Mouse (Mus musculus): ENCODE measurements around the gene Rnf24. TPM values are rescaled to one million over a fixed set of nuclear protein-coding genes. Genes with fewer than 3 reads are reported as not detected.
A peak's percentile ranks its signal among the peaks of the same experiment; 100 is the strongest.

Gene Rnf24
- polyA plus RNA-seq (2015; fragmentation: Nextera tagmentation; extraction: Ambion mirVana), result 3.0 and 3.3 TPM in 2 replicates

- WGBS, result under 1% methylated on average over 53 of the region's 54 CpGs
- peak within 1 kb of the TSS; percentile 92 for H3K4me3 ChIP-seq (replicated peaks)
These were observed at the start of gene Rnf24 for GRCm38 (mm10) chr2:131352747-131353563. TSS of gene Rnf24 (minus strand) at chr2:131352892.

GRCm38 (mm10) chr2:131401794-131402495 is 49.3 kb upstream of the Rnf24 start:
- Histone ChIP-seq H3K4me1 (peaks cover 6% of the 10 kb centered on the region; the same call in 1 of the 2 replicates), H3K9me3 (no peaks in the 10 kb centered on the region), H3K27me3 (replicated peaks) (no peaks in the 10 kb centered on the region), H3K9ac (no peak overlapping the region), H3K27ac (peak overlapping the region; percentile 55; the same call in 1 of the 2 replicates), H3K4me2 (no peak overlapping the region), H3K36me3 (no peaks in the 10 kb centered on the region), H3K4me3 (replicated peaks) (no peak overlapping the region)
- 27% methylated on average over 8 of the region's 8 CpGs for WGBS
- peak; percentile 47; the same call in 1 of the 2 replicates for ATAC-seq (ENCODE audit: insufficient read depth, low FRiP score, low read depth)

More at GRCm38 (mm10) chr2:131352747-131353563, at the start of gene Rnf24:
- peak; percentile 97 for ATAC-seq (ENCODE audit: insufficient read depth, low FRiP score, low read depth)
- peak within 1 kb of the TSS; percentile 94 for H3K9ac ChIP-seq
- H3K36me3 ChIP-seq, result no peaks in the 10 kb centered on the region
- H3K4me1 ChIP-seq, result peaks cover 3% of the 10 kb centered on the region; the same call in 1 of the 2 replicates
- H3K4me2 ChIP-seq, result peak within 1 kb of the TSS; percentile 86
- H3K9me3 ChIP-seq, result no peaks in the 10 kb centered on the region
- H3K27me3 ChIP-seq (replicated peaks), result no peaks in the 10 kb centered on the region
- peak within 1 kb of the TSS; percentile 81 for H3K27ac ChIP-seq

GRCm38 (mm10) chr2:131400846-131401245 is 48.2 kb upstream of the Rnf24 start:
- no peak overlapping the region for H3K9ac ChIP-seq
- H3K9me3 ChIP-seq, result no peaks in the 10 kb centered on the region
- peaks cover 6% of the 10 kb centered on the region; the same call in 1 of the 2 replicates for H3K4me1 ChIP-seq
- H3K4me2 ChIP-seq, result no peak overlapping the region
- no peak overlapping the region for H3K4me3 ChIP-seq (replicated peaks)
- no peak for ATAC-seq (ENCODE audit: insufficient read depth, low FRiP score, low read depth)
- WGBS, result 81% methylated on average over 2 of the region's 2 CpGs
- no peaks in the 10 kb centered on the region for H3K36me3 ChIP-seq
- H3K27ac ChIP-seq, result no peak overlapping the region
- no peaks in the 10 kb centered on the region for H3K27me3 ChIP-seq (replicated peaks)

GRCm38 (mm10) chr2:131397323-131397848 is 44.7 kb upstream of the Rnf24 start:
- no peaks in the 10 kb centered on the region for H3K36me3 ChIP-seq
- H3K4me2 ChIP-seq, result no peak overlapping the region
- no peak for ATAC-seq (ENCODE audit: insufficient read depth, low FRiP score, low read depth)
- H3K9ac ChIP-seq, result no peak overlapping the region
- no peaks in the 10 kb centered on the region for H3K9me3 ChIP-seq
- no peaks in the 10 kb centered on the region for H3K27me3 ChIP-seq (replicated peaks)
- H3K27ac ChIP-seq, result no peak overlapping the region
- H3K4me3 ChIP-seq (replicated peaks), result no peak overlapping the region
- WGBS, result 85% methylated on average over 5 of the region's 5 CpGs
- peaks cover 6% of the 10 kb centered on the region; the same call in 1 of the 2 replicates for H3K4me1 ChIP-seq

- 68% methylated on average over 10 of the region's 10 CpGs for WGBS
- no peak for ATAC-seq (ENCODE audit: insufficient read depth, low FRiP score, low read depth)
- H3K4me3 ChIP-seq (replicated peaks), result no peak overlapping the region
- H3K4me1 ChIP-seq, result no peaks in the 10 kb centered on the region
- H3K27me3 ChIP-seq (replicated peaks), result no peaks in the 10 kb centered on the region
- no peak overlapping the region for H3K9ac ChIP-seq
- no peak overlapping the region for H3K4me2 ChIP-seq
- no peaks in the 10 kb centered on the region for H3K36me3 ChIP-seq
- H3K9me3 ChIP-seq, result no peaks in the 10 kb centered on the region
- H3K27ac ChIP-seq, result no peak overlapping the region
These were observed 33.8 kb upstream of the Rnf24 start for GRCm38 (mm10) chr2:131386350-131386962.

- Histone ChIP-seq H3K36me3 (no peaks in the 10 kb centered on the region), H3K9ac (no peak overlapping the region), H3K4me1 (no peaks in the 10 kb centered on the region), H3K27me3 (replicated peaks) (no peaks in the 10 kb centered on the region), H3K4me3 (replicated peaks) (no peak overlapping the region), H3K27ac (no peak overlapping the region), H3K9me3 (no peaks in the 10 kb centered on the region), H3K4me2 (no peak overlapping the region)
- WGBS, result 76% methylated on average over 4 of the region's 4 CpGs
- no peak for ATAC-seq (ENCODE audit: insufficient read depth, low FRiP score, low read depth)
These were observed 32.5 kb upstream of the Rnf24 start for GRCm38 (mm10) chr2:131385176-131385575.

- H3K4me1 ChIP-seq, result no peaks in the 10 kb centered on the region
These were observed 26.8 kb upstream of the Rnf24 start for GRCm38 (mm10) chr2:131379541-131379940.

GRCm38 (mm10) chr2:131378872-131379271 is 26.2 kb upstream of the Rnf24 start:
- Histone ChIP-seq H3K36me3 (no peaks in the 10 kb centered on the region), H3K27ac (no peak overlapping the region), H3K9ac (no peak overlapping the region), H3K4me2 (no peak overlapping the region), H3K27me3 (replicated peaks) (no peaks in the 10 kb centered on the region), H3K4me3 (replicated peaks) (no peak overlapping the region), H3K9me3 (no peaks in the 10 kb centered on the region), H3K4me1 (no peaks in the 10 kb centered on the region)
- WGBS, result 90% methylated on average over 5 of the region's 5 CpGs
- ATAC-seq (ENCODE audit: insufficient read depth, low FRiP score, low read depth), result no peak

More at GRCm38 (mm10) chr2:131379541-131379940, 26.8 kb upstream of the Rnf24 start:
- 68% methylated on average over 3 of the region's 3 CpGs for WGBS
- Histone ChIP-seq H3K4me3 (replicated peaks) (no peak overlapping the region), H3K36me3 (no peaks in the 10 kb centered on the region), H3K9ac (no peak overlapping the region), H3K9me3 (no peaks in the 10 kb centered on the region), H3K27ac (no peak overlapping the region), H3K4me2 (no peak overlapping the region), H3K27me3 (replicated peaks) (no peaks in the 10 kb centered on the region)
- no peak for ATAC-seq (ENCODE audit: insufficient read depth, low FRiP score, low read depth)

GRCm38 (mm10) chr2:131377055-131377454 is 24.4 kb upstream of the Rnf24 start:
- Histone ChIP-seq H3K4me2 (no peak overlapping the region), H3K27ac (no peak overlapping the region), H3K27me3 (replicated peaks) (no peaks in the 10 kb centered on the region), H3K4me1 (no peaks in the 10 kb centered on the region), H3K9me3 (no peaks in the 10 kb centered on the region), H3K4me3 (replicated peaks) (no peak overlapping the region), H3K9ac (no peak overlapping the region), H3K36me3 (no peaks in the 10 kb centered on the region)
- 55% methylated on average over 6 of the region's 6 CpGs for WGBS
- ATAC-seq (ENCODE audit: insufficient read depth, low FRiP score, low read depth), result no peak

GRCm38 (mm10) chr2:131373656-131374055 is 21.0 kb upstream of the Rnf24 start:
- 88% methylated on average over 6 of the region's 6 CpGs for WGBS
- Histone ChIP-seq H3K4me3 (replicated peaks) (no peak overlapping the region), H3K36me3 (no peaks in the 10 kb centered on the region), H3K27me3 (replicated peaks) (no peaks in the 10 kb centered on the region), H3K4me1 (no peaks in the 10 kb centered on the region), H3K27ac (no peak overlapping the region), H3K9me3 (no peaks in the 10 kb centered on the region), H3K9ac (no peak overlapping the region), H3K4me2 (no peak overlapping the region)
- ATAC-seq (ENCODE audit: insufficient read depth, low FRiP score, low read depth), result no peak

- 79% methylated on average over 7 of the region's 7 CpGs for WGBS
- Histone ChIP-seq H3K9ac (no peak overlapping the region), H3K9me3 (no peaks in the 10 kb centered on the region), H3K27me3 (replicated peaks) (no peaks in the 10 kb centered on the region), H3K4me3 (replicated peaks) (no peak overlapping the region), H3K36me3 (no peaks in the 10 kb centered on the region), H3K4me1 (no peaks in the 10 kb centered on the region), H3K4me2 (no peak overlapping the region), H3K27ac (no peak overlapping the region)
- ATAC-seq (ENCODE audit: insufficient read depth, low FRiP score, low read depth), result no peak
These were observed 19.7 kb upstream of the Rnf24 start for GRCm38 (mm10) chr2:131372276-131372877.
